12 mouse cellular contexts compared by ENCODE assay signal in the genomic region with DNA sequence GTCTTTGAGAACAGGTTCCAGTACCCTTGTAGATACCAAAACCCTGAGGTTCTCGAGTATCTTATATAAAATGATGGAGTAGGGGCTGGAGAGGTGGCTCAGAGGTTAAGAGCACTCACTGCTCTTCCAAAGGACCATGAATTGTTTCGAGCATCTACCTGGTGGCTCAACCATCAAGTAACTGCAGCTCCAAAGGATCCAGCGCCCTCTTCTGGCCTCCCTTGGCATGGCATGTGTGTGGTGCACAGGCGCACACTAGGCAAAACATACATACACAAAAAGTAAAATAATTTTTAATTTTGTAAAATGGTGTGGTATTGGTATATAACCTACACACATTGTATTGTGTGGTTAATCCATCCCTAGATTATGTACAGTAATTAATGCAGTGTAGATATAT. TPM values are rescaled to one million over a fixed set of nuclear protein-coding genes. Genes with fewer than 3 reads are reported as not detected.
DNase-seq lines count a peak whose midpoint lies in the region; ATAC-seq and TF ChIP-seq lines count a peak whose summit lies in the region.
"Had no signal": no experiment of that assay in that cellular context is flagged by ENCODE, and none has a peak within 500 bp of the region (broad histone marks: within the 10 kb centered on the region; RNA-seq: fewer than 3 reads in every experiment).

No protein-coding gene starts in this region.

- 83% methylated on average over 4 of the region's 4 CpGs for WGBS in hindbrain, postnatal 0 days
- WGBS in hindbrain, embryonic 16.5 days, result 83% methylated on average over 4 of the region's 4 CpGs

- no peak for ATAC-seq in hindbrain, postnatal 0 days
- no peak for ATAC-seq in hindbrain, embryonic 16.5 days
- ATAC-seq: midbrain, embryonic 16.5 days had no signal

- DNase-seq in hindbrain, postnatal 0 days (ENCODE audit: low spot score), result no peak
- no peak for DNase-seq in testis, postnatal 14 days (ENCODE audit: low spot score)
- peak; percentile 15 for DNase-seq in c-Kit-positive CD71-positive TER-119-negative erythroid progenitor cells, embryonic 14.5 days (ENCODE audit: low read depth)
- peak; percentile 13 to 25 for DNase-seq in thymus, postnatal 36 days
- DNase-seq in ovary, postnatal 10 days (ENCODE audit: low spot score), result no peak
- no peak for DNase-seq in gastrocnemius, postnatal 25 days
- DNase-seq: adrenal gland, postnatal 36 days; heart, postnatal 10 days; kidney, adult 8-10 months had no signal

- TF ChIP-seq CTCF in hindbrain, postnatal 0 days (IDR thresholded peaks at IDR 0.05; ENCODE audit: low read depth), result peak; percentile 37; the same call in 1 of the 2 replicates
- TF ChIP-seq CTCF in testis, adult 2 months (IDR thresholded peaks at IDR 0.05; ENCODE audit: control insufficient read depth, insufficient read depth, insufficient replicate concordance, low read depth, low read length), result peak; percentile 76; the same call in 1 of the 2 replicates

- no peaks in the 10 kb centered on the region for H3K36me3 ChIP-seq in hindbrain, postnatal 0 days (ENCODE audit: insufficient read depth, low read length)
- no peaks in the 10 kb centered on the region for H3K36me3 ChIP-seq in hindbrain, embryonic 16.5 days (ENCODE audit: control insufficient read depth, insufficient read depth, low read length)
- H3K36me3 ChIP-seq in testis, adult 2 months (ENCODE audit: control insufficient read depth, insufficient read depth, low read length), result no peaks in the 10 kb centered on the region

- H3K27ac ChIP-seq in hindbrain, postnatal 0 days, result no peak overlapping the region
- H3K27ac ChIP-seq in hindbrain, embryonic 16.5 days (ENCODE audit: low read depth, low read length), result no peak overlapping the region
- no peak overlapping the region for H3K27ac ChIP-seq in testis, adult 2 months (ENCODE audit: control insufficient read depth, insufficient read depth, low read depth, low read length)

- no peak overlapping the region for H3K4me3 ChIP-seq in hindbrain, postnatal 0 days (ENCODE audit: low read length)
- H3K4me3 ChIP-seq in hindbrain, embryonic 16.5 days (ENCODE audit: low read length), result no peak overlapping the region
- no peak overlapping the region for H3K4me3 ChIP-seq in testis, adult 2 months (ENCODE audit: control insufficient read depth, low read depth, low read length)

- no peak overlapping the region for H3K9ac ChIP-seq in hindbrain, postnatal 0 days (replicated peaks; ENCODE audit: low read length)
- H3K9ac ChIP-seq in hindbrain, embryonic 16.5 days (ENCODE audit: low read depth, low read length), result no peak overlapping the region

- no peak overlapping the region for H3K4me2 ChIP-seq in hindbrain, postnatal 0 days (ENCODE audit: low read depth, low read length)
- H3K4me2 ChIP-seq in hindbrain, embryonic 16.5 days (ENCODE audit: low read length), result no peak overlapping the region

- no peaks in the 10 kb centered on the region for H3K9me3 ChIP-seq in hindbrain, postnatal 0 days (ENCODE audit: low read length)
- H3K9me3 ChIP-seq in hindbrain, embryonic 16.5 days (ENCODE audit: control insufficient read depth, low read length), result no peaks in the 10 kb centered on the region

- no peaks in the 10 kb centered on the region for H3K4me1 ChIP-seq in hindbrain, postnatal 0 days (ENCODE audit: insufficient read depth, low read length)
- no peaks in the 10 kb centered on the region for H3K4me1 ChIP-seq in hindbrain, embryonic 16.5 days (ENCODE audit: control insufficient read depth, insufficient read depth, low read depth, low read length)
- no peaks in the 10 kb centered on the region for H3K4me1 ChIP-seq in testis, adult 2 months (ENCODE audit: control insufficient read depth, insufficient read depth, low read length)

- no peak for TF ChIP-seq POLR2A in testis, adult 2 months (IDR thresholded peaks at IDR 0.05; ENCODE audit: control insufficient read depth, low read depth, low read length)

- no peaks in the 10 kb centered on the region for H3K27me3 ChIP-seq in hindbrain, postnatal 0 days (ENCODE audit: insufficient read depth, low read length)
- H3K27me3 ChIP-seq in hindbrain, embryonic 16.5 days (replicated peaks; ENCODE audit: control insufficient read depth, insufficient read depth, low read length), result no peaks in the 10 kb centered on the region
- H3K27me3 ChIP-seq in testis, adult 2 months (ENCODE audit: control insufficient read depth, insufficient read depth, low read length), result no peaks in the 10 kb centered on the region

RNA-seq across cellular contexts. Expression of gene Ankrd33b, which starts 43.8 kb away (rescaled TPM):
- 1.6 and 3.3 TPM in 2 replicates for total RNA-seq in hindbrain, postnatal 0 days (2014; rRNA removed)
- polyA plus RNA-seq in hindbrain, postnatal 0 days (2015; fragmentation: Nextera tagmentation; extraction: Ambion mirVana), result 1.2 and 1.6 TPM in 2 replicates
- 0.98 and 1.2 TPM in 2 replicates for polyA plus RNA-seq in hindbrain, embryonic 16.5 days (2015; fragmentation: Nextera tagmentation; extraction: Ambion mirVana)
- 0.58 and 0.88 TPM in 2 replicates for polyA plus RNA-seq in testis, adult 2 months (2012; rRNA removed)
- 10 to 100 TPM; 17.0 to 25.2 TPM for total RNA-seq in gastrocnemius, postnatal 25 days (2021)

Comparison
In these comparisons a context has a peak if more than half of its experiments do, and no peak if none do; other contexts are left out.
1. DNase-seq: peak in c-Kit-positive CD71-positive TER-119-negative erythroid progenitor cells, embryonic 14.5 days (single experiment) and thymus, postnatal 36 days (2 of 2); none in hindbrain, postnatal 0 days (single experiment), testis, postnatal 14 days (single experiment), ovary, postnatal 10 days (single experiment) and gastrocnemius, postnatal 25 days (single experiment).